Mouse (Mus musculus): Measurements from ENCODE around the gene Usp46.

The Usp46 gene

GRCm38 (mm10) chr5:73951649-73952000 lies 116.6 kb downstream of the Usp46 start:
- DNase-seq (ENCODE audit: low spot score), result no peak

DNA sequence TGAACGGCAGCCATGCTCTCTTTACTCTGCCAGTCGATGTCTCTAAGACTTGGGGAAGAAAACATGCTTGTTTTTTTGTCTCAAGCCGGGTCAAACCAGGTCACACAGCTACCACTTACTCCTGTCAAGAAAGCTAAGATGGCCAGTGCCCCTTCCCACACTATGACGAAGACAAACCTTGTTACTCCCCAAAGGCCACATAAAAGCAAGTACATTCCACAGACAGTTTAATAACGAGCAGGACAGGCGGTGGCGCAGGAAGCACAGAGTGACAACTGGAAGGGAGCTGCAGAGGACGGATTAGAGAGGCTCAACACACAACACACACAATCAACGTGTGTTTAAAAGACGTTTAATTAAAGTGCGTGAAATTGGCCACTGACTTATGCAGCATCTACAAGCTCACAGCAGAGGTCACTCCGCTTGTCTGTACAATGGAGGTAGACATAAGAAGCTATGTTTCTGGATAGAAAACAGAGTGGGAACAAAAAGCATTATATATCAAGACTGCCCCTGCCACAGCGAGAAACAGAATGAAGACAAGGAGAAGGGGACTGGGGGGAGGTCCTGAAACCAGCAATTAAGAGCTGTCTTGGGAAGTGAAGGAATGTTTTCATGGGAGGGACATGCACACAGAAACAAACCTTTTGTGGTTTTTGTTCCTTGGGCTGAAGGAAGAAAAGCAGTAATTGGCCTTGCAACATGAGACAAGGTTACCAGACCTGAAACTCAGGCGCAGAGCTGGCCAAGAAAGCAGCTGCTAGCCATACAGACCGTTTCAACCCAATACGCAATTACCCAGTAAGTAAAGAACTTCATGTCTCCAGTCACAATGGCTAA lies 117.2 kb downstream of the Usp46 start:
- DNase-seq (ENCODE audit: low spot score), result no peak
